Comparison of ENCODE assay signal across 8 mouse cellular contexts in the genomic region with DNA sequence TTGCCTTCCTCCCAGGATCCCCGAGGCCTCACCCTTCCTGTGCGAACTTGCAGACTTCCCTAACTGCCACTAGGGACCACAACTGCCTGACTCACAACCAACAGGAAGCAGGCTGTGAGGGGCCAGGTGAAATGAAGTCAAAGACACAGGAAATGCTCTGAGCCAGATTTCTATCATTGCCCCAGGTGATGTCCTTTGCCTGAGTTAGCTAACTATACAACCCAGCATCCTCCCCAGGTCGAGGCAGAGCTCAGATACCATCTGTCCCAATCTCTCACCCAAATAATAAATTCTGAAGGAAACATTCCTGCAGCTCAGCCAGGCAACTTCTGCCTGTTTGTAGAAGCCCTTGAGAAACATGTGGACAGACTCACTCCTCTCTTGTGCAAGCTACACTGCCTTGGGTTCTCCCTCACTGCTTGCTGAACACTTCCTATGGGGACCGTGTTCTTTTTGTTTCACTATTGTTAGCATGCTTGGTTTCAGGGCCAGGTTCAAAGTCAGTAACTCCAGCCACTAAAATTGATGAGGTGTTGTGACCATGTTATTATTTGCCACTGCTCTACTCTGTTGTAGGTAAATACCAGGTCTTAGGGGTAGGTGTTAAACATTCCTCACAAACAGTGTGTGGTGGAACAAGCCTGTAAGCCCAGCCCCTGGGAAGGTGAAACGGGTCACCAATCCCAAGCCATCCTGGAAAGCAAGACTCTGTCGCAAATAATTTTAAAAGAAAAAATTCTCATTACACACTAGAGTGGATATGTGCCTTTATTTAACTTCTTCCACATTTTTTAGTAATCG.
DNase-seq lines count a peak whose midpoint lies in the region; ATAC-seq and TF ChIP-seq lines count a peak whose summit lies in the region.

No protein-coding gene starts in this region.

- H3K27me3 ChIP-seq in testis, adult 2 months (ENCODE audit: control insufficient read depth, insufficient read depth, low read length): no peaks in the 10 kb centered on the region
- no peaks in the 10 kb centered on the region for H3K27me3 ChIP-seq in limb, embryonic 11.5 days (ENCODE audit: control insufficient read depth, insufficient read depth, low read length)
- no peaks in the 10 kb centered on the region for H3K27me3 ChIP-seq in midbrain, embryonic 16.5 days (ENCODE audit: control insufficient read depth, insufficient read depth, low read depth, low read length)
- no peaks in the 10 kb centered on the region for H3K27me3 ChIP-seq in midbrain, postnatal 0 days (ENCODE audit: insufficient read depth, low read length)

- no peaks in the 10 kb centered on the region for H3K9me3 ChIP-seq in limb, embryonic 11.5 days (ENCODE audit: control insufficient read depth, low read length)
- H3K9me3 ChIP-seq in midbrain, embryonic 16.5 days (replicated peaks; ENCODE audit: control insufficient read depth, low read length, poor library complexity, severe bottlenecking): no peaks in the 10 kb centered on the region
- H3K9me3 ChIP-seq in midbrain, postnatal 0 days (ENCODE audit: low read length): no peaks in the 10 kb centered on the region

- TF ChIP-seq POLR2A in testis, adult 2 months (IDR thresholded peaks at IDR 0.05; ENCODE audit: control insufficient read depth, low read depth, low read length): no peak

- DNase-seq in testis, postnatal 14 days (ENCODE audit: low spot score): no peak
- peak; percentile 74 to 90 for DNase-seq in heart, adult 9 months (ENCODE audit: low spot score in 2 of 2)
- peak; percentile 27 for DNase-seq in limb, embryonic 11.5 days (ENCODE audit: low spot score)
- DNase-seq in natural killer cell, adult 2 months (ENCODE audit: low spot score in 2 of 2): peak; percentile 53 to 61
- no peak for DNase-seq in midbrain, postnatal 0 days (ENCODE audit: low spot score)
- no peak for DNase-seq in cerebellum, adult 8-10 months

- no peaks in the 10 kb centered on the region for H3K36me3 ChIP-seq in testis, adult 2 months (ENCODE audit: control insufficient read depth, insufficient read depth, low read length)
- no peaks in the 10 kb centered on the region for H3K36me3 ChIP-seq in limb, embryonic 11.5 days (ENCODE audit: control insufficient read depth, insufficient read depth, low read length)
- no peaks in the 10 kb centered on the region for H3K36me3 ChIP-seq in midbrain, embryonic 16.5 days (ENCODE audit: control insufficient read depth, insufficient read depth, low read length)
- no peaks in the 10 kb centered on the region for H3K36me3 ChIP-seq in midbrain, postnatal 0 days (ENCODE audit: insufficient read depth, low read length)

- H3K4me3 ChIP-seq in testis, adult 2 months (ENCODE audit: control insufficient read depth, low read depth, low read length): peak overlapping the region; percentile 31; the same call in 1 of the 2 replicates
- H3K4me3 ChIP-seq in limb, embryonic 11.5 days (ENCODE audit: low read depth, low read length): no peak overlapping the region
- no peak overlapping the region for H3K4me3 ChIP-seq in midbrain, embryonic 16.5 days (ENCODE audit: low read depth, low read length)
- no peak overlapping the region for H3K4me3 ChIP-seq in midbrain, postnatal 0 days (ENCODE audit: low read depth, low read length)

- no peak overlapping the region for H3K27ac ChIP-seq in testis, adult 2 months (ENCODE audit: control insufficient read depth, insufficient read depth, low read depth, low read length)
- 0 out of 2 replicates have a peak overlapping the region, but pooled peaks have one; percentile 1 for H3K27ac ChIP-seq in limb, embryonic 11.5 days (replicated peaks; ENCODE audit: low read depth, low read length)
- no peak overlapping the region for H3K27ac ChIP-seq in midbrain, embryonic 16.5 days (ENCODE audit: low read length)
- H3K27ac ChIP-seq in midbrain, postnatal 0 days (ENCODE audit: low read depth, low read length): no peak overlapping the region

- peaks cover 8% of the 10 kb centered on the region for H3K4me1 ChIP-seq in testis, adult 2 months (ENCODE audit: control insufficient read depth, insufficient read depth, low read length)
- H3K4me1 ChIP-seq in limb, embryonic 11.5 days (ENCODE audit: control insufficient read depth, insufficient read depth, low read length): no peaks in the 10 kb centered on the region
- H3K4me1 ChIP-seq in midbrain, embryonic 16.5 days (ENCODE audit: control insufficient read depth, insufficient read depth, low read length): no peaks in the 10 kb centered on the region
- no peaks in the 10 kb centered on the region for H3K4me1 ChIP-seq in midbrain, postnatal 0 days (ENCODE audit: insufficient read depth, low read length)

- WGBS in limb, embryonic 11.5 days: 58% methylated on average over 7 of the region's 7 CpGs
- 78% methylated on average over 7 of the region's 7 CpGs for WGBS in midbrain, embryonic 16.5 days
- 75% methylated on average over 7 of the region's 7 CpGs for WGBS in midbrain, postnatal 0 days

- no peak overlapping the region for H3K4me2 ChIP-seq in limb, embryonic 11.5 days (ENCODE audit: low read depth, severe bottlenecking)
- H3K4me2 ChIP-seq in midbrain, embryonic 16.5 days (ENCODE audit: low read length): no peak overlapping the region
- no peak overlapping the region for H3K4me2 ChIP-seq in midbrain, postnatal 0 days (ENCODE audit: low read depth, low read length, poor library complexity, severe bottlenecking)

- peak; percentile 68; the same call in 1 of the 2 replicates for ATAC-seq in limb, embryonic 11.5 days (ENCODE audit: insufficient number of reproducible peaks, low FRiP score, low TSS enrichment, low read depth)
- ATAC-seq in midbrain, embryonic 16.5 days: no peak
- ATAC-seq in midbrain, postnatal 0 days (ENCODE audit: low FRiP score): no peak

- TF ChIP-seq CTCF in testis, adult 2 months (IDR thresholded peaks at IDR 0.05; ENCODE audit: control insufficient read depth, insufficient read depth, insufficient replicate concordance, low read depth, low read length): no peak
- TF ChIP-seq CTCF in midbrain, postnatal 0 days (IDR thresholded peaks at IDR 0.05): no peak; the same call in 1 of the 2 replicates

- H3K9ac ChIP-seq in limb, embryonic 11.5 days (ENCODE audit: low read length): no peak overlapping the region
- H3K9ac ChIP-seq in midbrain, embryonic 16.5 days (ENCODE audit: low read depth, low read length): no peak overlapping the region
- H3K9ac ChIP-seq in midbrain, postnatal 0 days (replicated peaks; ENCODE audit: low read length, poor library complexity, severe bottlenecking): no peak overlapping the region

Comparison
In these comparisons a context has a peak if more than half of its experiments do, and no peak if none do; other contexts are left out.
1. DNase-seq: peak in heart, adult 9 months (2 of 2), limb, embryonic 11.5 days (single experiment) and natural killer cell, adult 2 months (2 of 2); none in testis, postnatal 14 days (single experiment), midbrain, postnatal 0 days (single experiment) and cerebellum, adult 8-10 months (single experiment).